Mouse (Mus musculus) T-helper 2 cell (primary cell): Measurements from ENCODE around the gene Abca5.

ENCODE experiments used
- in situ Hi-C: fragments of 300-600 bp; cut with MboI, MseI; formaldehyde crosslinking; loops from one replicate; pipeline ENCODE4 v1.15.1; 2025; ENCODE audit warnings: high pct_unique_total_duplicates

Gene Abca5

GRCm38 (mm10) chr11:110306475-110307168, 30.9 kb downstream of the Abca5 start:
- in situ Hi-C loops = no loop called here

DNA sequence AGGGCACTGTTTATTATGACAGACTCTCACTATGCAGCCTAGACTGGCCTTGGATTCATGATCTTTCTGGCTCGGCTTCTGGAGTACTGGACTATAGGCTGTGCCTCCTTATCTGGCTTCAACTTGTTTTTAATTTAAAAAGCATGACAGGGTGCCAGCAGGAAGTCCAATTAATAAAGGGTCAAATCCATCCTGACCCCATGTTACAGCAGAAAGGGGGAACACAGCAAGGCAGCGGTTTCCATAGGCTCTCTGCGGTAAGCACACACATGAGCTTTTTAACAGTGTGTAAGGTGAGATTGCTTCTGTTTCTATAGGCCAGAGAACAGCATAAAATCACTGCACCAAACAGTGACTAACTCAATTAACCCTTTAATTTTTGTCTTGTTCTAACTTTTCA, 34.1 kb downstream of the Abca5 start:
- in situ Hi-C loops = no loop called here

DNA sequence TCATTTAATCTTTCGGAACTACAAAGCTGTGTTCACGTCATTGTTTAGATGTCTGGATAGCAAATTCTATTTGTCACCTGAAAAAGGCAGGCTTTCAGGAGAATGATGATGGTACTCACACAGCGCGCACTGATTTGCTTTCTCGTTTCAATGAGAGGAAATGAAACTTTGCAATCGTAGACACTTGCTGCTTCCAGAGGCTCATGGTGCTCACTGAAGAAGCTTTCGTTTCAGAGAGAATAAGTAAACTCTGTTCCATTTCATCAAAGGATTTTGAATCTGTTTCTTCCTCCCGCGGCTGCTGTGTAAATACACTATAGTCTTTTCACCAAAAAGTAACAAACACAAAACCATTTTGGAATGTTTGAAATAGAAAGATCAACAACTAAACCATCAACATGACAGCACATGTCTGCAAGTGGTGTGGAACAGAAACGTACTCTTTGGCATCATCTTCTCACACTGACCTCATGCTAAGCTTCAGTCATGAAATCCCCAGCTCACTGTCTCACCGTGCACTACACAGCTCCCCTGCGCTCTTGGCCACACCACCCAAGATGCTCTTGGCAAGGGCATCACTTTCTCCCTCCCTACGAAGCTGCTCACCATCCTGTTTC, 39.5 kb downstream of the Abca5 start:
- in situ Hi-C loops = no loop called here

DNA sequence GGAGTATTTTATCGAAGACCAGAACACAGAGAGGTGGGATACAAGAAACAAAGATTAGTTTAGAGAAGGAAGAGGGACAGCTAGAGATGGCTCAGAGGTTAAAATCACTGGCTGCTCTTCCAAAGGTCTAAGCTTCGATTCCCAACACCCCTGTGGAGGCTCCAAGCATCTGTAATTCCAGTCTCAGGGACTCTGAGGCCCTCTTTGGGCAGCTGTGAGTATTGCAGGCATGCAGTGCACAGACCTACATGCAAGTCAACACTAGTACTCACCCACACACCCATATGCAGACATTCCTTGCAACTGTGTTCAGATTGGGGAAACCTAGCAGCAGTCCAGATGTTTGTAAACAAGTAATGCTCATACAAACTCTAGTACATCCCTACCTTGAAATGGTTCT, 46.9 kb downstream of the Abca5 start:
- in situ Hi-C loops = no loop called here

DNA sequence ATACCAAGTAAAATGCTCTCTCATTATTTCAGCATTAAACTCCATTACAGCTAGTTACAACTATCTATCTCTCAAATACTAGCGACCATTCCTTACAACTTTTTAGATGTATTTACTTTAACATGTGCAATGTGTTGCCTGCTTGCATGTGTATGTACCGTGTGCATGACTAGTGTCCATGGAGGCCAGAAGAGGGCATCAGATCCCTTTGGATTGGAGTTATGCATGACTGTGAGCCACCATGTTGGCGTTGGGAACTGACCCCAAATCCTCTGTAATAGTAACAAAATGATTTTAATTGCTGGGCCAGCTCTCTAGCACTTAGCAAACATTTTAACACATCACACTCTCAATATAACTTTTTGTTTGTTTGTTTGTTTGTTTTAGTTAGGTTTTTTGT, 49.1 kb downstream of the Abca5 start:
- in situ Hi-C loops = no loop called here

DNA sequence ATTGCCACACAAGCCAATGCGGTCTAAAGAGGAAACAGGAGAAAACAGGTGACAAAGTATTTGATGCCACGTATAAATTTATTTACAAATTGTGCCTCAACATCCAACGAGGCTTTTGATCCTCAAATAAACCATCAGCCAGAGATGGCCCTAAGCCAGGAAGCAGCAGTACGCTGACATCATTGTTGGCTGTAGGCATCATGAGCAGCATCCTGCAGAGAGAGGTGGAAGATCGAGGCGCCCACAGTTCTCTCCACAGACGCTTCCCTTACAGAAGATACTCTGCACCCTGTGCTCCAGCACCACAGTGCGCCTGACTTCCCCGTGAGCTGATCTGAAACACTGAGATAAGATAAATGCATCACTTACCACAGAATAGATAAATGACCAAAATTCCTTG, 49.8 kb downstream of the Abca5 start:
- in situ Hi-C loops = no loop called here

DNA sequence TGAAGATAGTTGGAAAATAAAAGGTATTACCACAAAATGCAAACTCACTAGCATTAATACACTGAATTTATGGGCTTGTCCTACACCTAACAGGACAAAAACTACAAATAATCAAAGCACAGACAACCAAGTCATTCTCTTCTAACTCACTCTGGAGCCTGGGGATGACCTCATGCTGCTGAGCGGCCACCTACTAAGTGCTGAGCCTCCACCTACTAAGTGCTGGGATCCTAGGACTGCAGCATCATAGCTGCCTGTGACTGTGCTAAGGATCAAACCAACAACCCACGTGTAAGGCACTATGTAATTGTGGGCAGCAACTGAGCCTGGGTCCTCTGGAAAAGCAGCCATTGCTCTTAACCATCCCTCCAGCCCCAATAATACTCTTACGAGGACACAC, 51.2 kb downstream of the Abca5 start:
- in situ Hi-C loops = no loop called here

GRCm38 (mm10) chr11:110284849-110285248, 52.7 kb downstream of the Abca5 start:
- in situ Hi-C loops = no loop called here

DNA sequence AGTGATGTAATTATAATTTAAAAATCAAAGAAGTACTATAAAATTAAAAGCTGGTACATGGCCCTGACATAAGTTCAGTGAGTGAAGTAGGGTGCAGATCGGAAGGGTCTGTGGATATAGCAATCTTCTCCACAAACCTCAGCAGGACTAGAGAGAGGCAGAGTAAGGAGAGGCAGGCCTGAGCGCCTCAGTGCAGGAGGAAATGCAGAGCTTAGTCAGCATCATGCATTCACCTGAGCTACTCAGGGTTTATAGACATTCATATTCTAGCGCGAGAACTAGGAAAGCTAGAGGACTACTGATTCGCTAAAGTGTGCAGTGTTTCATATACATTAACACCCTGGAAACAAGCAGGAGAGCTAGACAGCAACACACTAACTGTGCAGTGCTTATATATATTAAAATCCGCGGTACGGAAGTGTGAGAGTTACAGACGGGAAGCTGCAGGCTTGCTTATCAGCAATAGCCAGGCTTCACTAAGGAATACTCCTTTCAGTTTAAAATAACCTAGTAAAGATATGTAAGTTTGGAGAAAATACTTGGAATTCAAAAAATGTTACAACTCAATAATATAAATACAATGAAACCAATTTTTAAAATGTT, 53.2 kb downstream of the Abca5 start:
- in situ Hi-C loops = no loop called here

GRCm38 (mm10) chr11:110274794-110275193, 62.7 kb downstream of the Abca5 start:
- in situ Hi-C loops = no loop called here

- in situ Hi-C loops = no loop called here
Measured at GRCm38 (mm10) chr11:110271745-110272144, 65.8 kb downstream of the Abca5 start.

DNA sequence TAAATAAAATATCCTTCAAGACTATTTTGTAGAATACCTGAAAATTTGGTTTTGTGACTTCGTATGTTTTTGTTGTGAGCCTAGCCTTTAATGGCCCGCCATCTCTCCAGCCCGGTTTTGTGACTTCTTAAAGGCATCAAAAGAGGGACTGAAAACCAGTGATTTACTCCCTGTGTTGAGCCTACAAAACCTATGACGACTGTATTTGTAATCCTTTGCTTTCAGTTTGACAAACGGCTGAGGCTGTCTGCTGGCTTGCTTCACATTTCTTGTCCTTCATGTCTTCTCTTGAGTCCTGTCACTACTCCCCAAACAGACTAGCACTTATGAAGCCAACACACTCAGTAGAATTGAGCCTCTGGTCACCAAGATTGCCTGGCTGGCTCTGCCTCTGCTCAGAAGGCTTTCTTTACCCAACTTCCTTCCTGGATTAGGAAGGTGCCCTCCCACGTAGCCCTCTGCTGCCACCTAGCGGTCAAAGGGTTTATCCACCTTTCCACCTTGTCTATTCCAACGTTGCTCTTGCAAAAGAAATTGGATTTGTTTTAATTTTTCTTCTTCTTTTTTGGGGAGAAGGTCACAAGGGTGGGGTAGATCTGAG, 69.2 kb downstream of the Abca5 start:
- in situ Hi-C loops = loop anchor here (5.0 kb wide), 2 partner anchors 311 to 401 kb away; no protein-coding TSS in a partner anchor

DNA sequence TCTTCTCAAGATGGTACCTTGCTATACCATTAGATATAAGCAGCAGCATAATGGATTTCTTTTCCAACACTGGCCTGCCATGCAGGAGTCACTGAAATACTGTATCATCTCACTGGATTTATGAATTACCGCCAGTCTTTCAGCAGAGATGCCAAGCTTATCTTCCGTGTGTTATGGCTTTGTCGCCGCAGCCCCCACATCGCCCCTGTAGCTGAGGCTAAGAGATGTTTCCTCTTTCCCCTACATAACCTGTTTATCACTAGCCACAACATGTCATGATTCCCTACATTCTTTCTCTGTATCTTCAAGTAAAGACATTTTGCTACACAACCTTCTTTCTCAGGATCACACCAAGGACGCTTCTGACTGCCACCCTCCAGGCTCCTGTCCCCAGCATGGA, 70.3 kb downstream of the Abca5 start:
- in situ Hi-C loops = loop anchor here (5.0 kb wide), 2 partner anchors 310 to 400 kb away; no protein-coding TSS in a partner anchor

DNA sequence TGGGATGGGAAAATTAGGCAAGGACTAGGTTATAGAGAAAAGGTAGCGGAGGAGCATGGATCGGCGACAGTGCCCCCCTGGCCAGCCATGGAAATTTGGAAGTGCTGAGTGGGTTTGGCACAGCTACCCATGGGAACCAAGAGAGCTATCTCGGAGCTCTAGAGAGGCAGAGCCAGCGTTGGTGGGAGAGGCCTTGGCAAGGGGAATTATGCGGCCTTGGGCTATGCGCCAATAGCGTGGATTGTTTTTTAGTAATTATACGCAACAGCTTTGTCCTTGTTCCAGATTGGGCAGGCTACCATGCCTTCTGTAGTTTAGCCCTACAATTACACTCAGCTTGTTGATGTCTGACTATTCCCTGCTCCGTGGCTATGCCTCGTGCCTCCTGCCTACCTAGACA, 70.8 kb downstream of the Abca5 start:
- in situ Hi-C loops = loop anchor here (5.0 kb wide), 2 partner anchors 309 to 399 kb away; no protein-coding TSS in a partner anchor

- in situ Hi-C loops = no loop called here
Measured at GRCm38 (mm10) chr11:110261867-110262266, 75.6 kb downstream of the Abca5 start.

GRCm38 (mm10) chr11:110257911-110258310, 79.6 kb downstream of the Abca5 start:
- in situ Hi-C loops = no loop called here

DNA sequence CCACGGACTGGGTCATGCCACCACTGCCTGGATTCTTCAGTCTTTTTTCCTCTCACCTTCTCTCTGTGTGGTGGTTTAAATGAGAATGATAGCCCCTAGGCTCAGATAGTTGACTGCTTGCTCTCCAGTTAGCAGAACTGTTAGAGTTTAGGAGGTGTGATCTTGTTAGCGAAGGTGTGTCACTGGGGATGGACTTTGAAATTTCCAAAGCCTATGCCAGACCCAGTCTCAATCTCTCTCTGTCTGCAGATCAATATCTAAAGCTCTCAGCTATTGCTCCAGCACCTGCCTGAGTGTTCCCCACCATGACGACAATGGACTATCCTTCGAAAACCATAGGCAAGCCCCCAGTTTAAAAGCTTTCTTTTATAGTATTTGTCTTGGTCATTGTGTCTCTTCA, 80.5 kb downstream of the Abca5 start:
- in situ Hi-C loops = no loop called here

- in situ Hi-C loops = no loop called here
Measured at GRCm38 (mm10) chr11:110252256-110252655, 85.3 kb downstream of the Abca5 start.

- in situ Hi-C loops = no loop called here
Measured at GRCm38 (mm10) chr11:110251534-110251933, 86.0 kb downstream of the Abca5 start, which contains the start of gene Abca6. Gene Abca6 (minus strand): TSS chr11:110251776.

DNA sequence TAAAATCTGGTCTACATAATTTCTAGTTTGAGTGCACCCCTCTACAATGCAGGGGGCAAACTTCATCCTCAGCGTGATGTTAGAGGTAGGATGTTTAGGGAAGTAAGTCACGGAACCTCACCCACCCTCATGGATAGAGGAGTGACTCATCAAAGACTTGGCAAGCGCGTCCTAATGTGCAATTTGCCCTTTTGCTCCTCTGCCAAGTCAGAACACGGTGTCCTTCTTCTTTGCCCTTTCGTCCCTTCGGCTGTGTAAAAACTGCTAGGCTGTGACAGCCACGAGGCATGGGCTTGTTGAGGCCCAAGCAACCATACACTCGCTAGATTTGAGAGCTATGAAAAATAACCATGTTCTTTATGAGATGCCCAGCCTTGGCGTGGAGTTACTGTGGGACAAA, 92.8 kb downstream of the Abca5 start:
- in situ Hi-C loops = no loop called here

DNA sequence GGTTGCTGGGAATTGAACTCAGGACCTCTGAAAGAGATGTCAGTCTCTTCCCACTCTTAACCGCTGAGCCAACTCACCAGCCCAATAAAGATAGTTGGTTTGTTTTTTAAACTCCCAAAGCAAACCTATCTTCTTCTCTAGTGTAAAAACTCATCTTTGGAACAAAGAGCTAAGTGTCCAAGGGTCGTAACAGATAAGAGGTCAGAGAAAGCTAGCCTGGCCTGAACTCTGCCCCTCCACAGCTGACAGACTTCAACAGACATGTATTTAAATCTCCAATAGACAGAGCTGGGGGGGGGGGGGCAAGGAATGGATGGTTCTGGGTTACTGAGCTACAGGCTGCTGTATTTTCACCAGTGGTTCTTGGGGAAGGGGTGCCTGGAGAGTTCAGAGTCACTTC, 100.0 kb downstream of the Abca5 start:
- in situ Hi-C loops = no loop called here

- in situ Hi-C loops = no loop called here
Measured at GRCm38 (mm10) chr11:110232975-110233374, 104.5 kb downstream of the Abca5 start.
